Mouse (Mus musculus) hindbrain, embryonic 14.5 days (tissue): ENCODE data around the gene Slmap. TPM values are rescaled to one million over a fixed set of nuclear protein-coding genes. Genes with fewer than 3 reads are reported as not detected.

ENCODE experiments used
- ATAC-seq: fragments of 200-750 bp; cut with Nextera tagmentation; 2 replicates; pipeline ENCODE4 v1.8.0; 2017; ENCODE audit warnings: moderate number of reproducible peaks, mild to moderate bottlenecking, moderate TSS enrichment, moderate library complexity; ENCODE audit not compliant: low FRiP score
- DNase-seq: peaks from one replicate; pipeline ENCODE4 v3.0.0-alpha.2; 2015; ENCODE audit warnings: low spot score
- H3K27ac ChIP-seq: fragments of 300-500 bp; sonication (generic); 2 replicates; pipeline ENCODE4 v1.5.1; 2014; ENCODE audit warnings: mild to moderate bottlenecking, moderate library complexity
- H3K27me3 ChIP-seq: fragments of 300-500 bp; sonication (generic); 2 replicates; pipeline ENCODE4 v1.6.1; 2014; ENCODE audit warnings: mild to moderate bottlenecking, low read length, mixed read lengths; ENCODE audit not compliant: control insufficient read depth, insufficient read depth
- H3K36me3 ChIP-seq: fragments of 300-500 bp; sonication (generic); replicated peaks from 2 replicates; pipeline ENCODE4 v1.6.1; 2014; ENCODE audit not compliant: control insufficient read depth, insufficient read depth
- H3K4me1 ChIP-seq: fragments of 300-500 bp; sonication (generic); replicated peaks from 2 replicates; pipeline ENCODE4 v1.6.1; 2014; ENCODE audit warnings: antibody characterized with exemption, low read length, mixed read lengths; ENCODE audit not compliant: control insufficient read depth, insufficient read depth
- H3K4me2 ChIP-seq: fragments of 300-500 bp; sonication (generic); replicated peaks from 2 replicates; pipeline ENCODE4 v1.6.1; 2014; ENCODE audit warnings: mild to moderate bottlenecking, moderate library complexity
- H3K4me3 ChIP-seq: fragments of 300-500 bp; sonication (generic); replicated peaks from 2 replicates; pipeline ENCODE4 v1.5.1; 2014; ENCODE audit warnings: mild to moderate bottlenecking, low read length
- H3K9ac ChIP-seq: fragments of 300-500 bp; sonication (generic); 2 replicates; pipeline ENCODE4 v1.6.1; 2014
- H3K9me3 ChIP-seq: fragments of 300-500 bp; sonication (generic); 2 replicates; pipeline ENCODE4 v1.6.1; 2016; ENCODE audit warnings: low read length; ENCODE audit not compliant: control insufficient read depth
- WGBS: fragments of 180-500 bp; shearing (Covaris S2); extraction: QIAGEN DNeasy Blood & Tissue Kit; methylation state at CpG from one replicate; pipeline ENCODE4 v1.1.7; 2014; 5-methylcytosine and 5-hydroxymethylcytosine counted together
- polyA plus RNA-seq: library from polyadenylated mRNA; unstranded; fragments of >200 nt; fragmentation: Nextera tagmentation; extraction: Ambion mirVana; gene quantifications from 2 replicates; pipeline ENCODE4 v1.2.1, GENCODE M21; 2014

Gene Slmap
- polyA plus RNA-seq, 1 experiment from 2014 or later, result 19.6 TPM

- no peak for ATAC-seq
- peaks cover 24% of the 10 kb centered on the region for H3K36me3 ChIP-seq
- no peak overlapping the region for H3K4me3 ChIP-seq
- H3K4me2 ChIP-seq, result no peak overlapping the region
- 88% methylated on average over 6 of the region's 6 CpGs for WGBS
- H3K27me3 ChIP-seq, result no peaks in the 10 kb centered on the region
- no peaks in the 10 kb centered on the region for H3K4me1 ChIP-seq
- H3K27ac ChIP-seq, result no peak overlapping the region
- no peak for DNase-seq
- no peak overlapping the region for H3K9ac ChIP-seq
- no peaks in the 10 kb centered on the region for H3K9me3 ChIP-seq
These were observed 68.8 kb downstream of the Slmap start for GRCm38 (mm10) chr14:26465898-26466297.

GRCm38 (mm10) chr14:26459516-26459915, 75.2 kb downstream of the Slmap start:
- Histone ChIP-seq H3K27ac (no peak overlapping the region), H3K4me3 (no peak overlapping the region), H3K36me3 (peaks cover 38% of the 10 kb centered on the region), H3K9me3 (no peaks in the 10 kb centered on the region), H3K9ac (no peak overlapping the region), H3K4me2 (no peak overlapping the region), H3K27me3 (no peaks in the 10 kb centered on the region), H3K4me1 (no peaks in the 10 kb centered on the region)
- ATAC-seq (no peak), DNase-seq (no peak)

- H3K36me3 ChIP-seq, result peaks cover 4% of the 10 kb centered on the region
- 56% methylated on average over 16 of the region's 16 CpGs for WGBS
- no peak overlapping the region for H3K27ac ChIP-seq
- H3K4me1 ChIP-seq, result 0 out of 2 replicates have a peak, but pooled peaks cover 5% of the 10 kb centered on the region
- no peaks in the 10 kb centered on the region for H3K9me3 ChIP-seq
- H3K27me3 ChIP-seq, result no peaks in the 10 kb centered on the region
- no peak overlapping the region for H3K4me2 ChIP-seq
- no peak overlapping the region for H3K9ac ChIP-seq
- H3K4me3 ChIP-seq, result no peak overlapping the region
- ATAC-seq (no peak), DNase-seq (no peak)
These were observed 79.9 kb downstream of the Slmap start for GRCm38 (mm10) chr14:26454851-26455250.

GRCm38 (mm10) chr14:26450036-26450800, 84.5 kb downstream of the Slmap start:
- H3K9ac ChIP-seq, result 0 out of 2 replicates have a peak overlapping the region, but pooled peaks have one; percentile 11
- 19% methylated on average over 16 of the region's 16 CpGs for WGBS
- no peak overlapping the region for H3K27ac ChIP-seq
- ATAC-seq (no peak), DNase-seq (no peak)
- H3K4me2 ChIP-seq, result peak overlapping the region; percentile 25
- H3K9me3 ChIP-seq, result no peaks in the 10 kb centered on the region
- no peaks in the 10 kb centered on the region; the same call in 1 of the 2 replicates for H3K36me3 ChIP-seq
- no peaks in the 10 kb centered on the region for H3K27me3 ChIP-seq
- 0 out of 2 replicates have a peak, but pooled peaks cover 5% of the 10 kb centered on the region for H3K4me1 ChIP-seq
- H3K4me3 ChIP-seq, result no peak overlapping the region

GRCm38 (mm10) chr14:26448581-26448980, 86.2 kb downstream of the Slmap start:
- Histone ChIP-seq H3K9ac (no peak overlapping the region), H3K9me3 (no peaks in the 10 kb centered on the region), H3K4me2 (no peak overlapping the region), H3K4me3 (no peak overlapping the region), H3K4me1 (0 out of 2 replicates have a peak, but pooled peaks cover 5% of the 10 kb centered on the region), H3K27me3 (no peaks in the 10 kb centered on the region), H3K27ac (no peak overlapping the region), H3K36me3 (peaks cover 3% of the 10 kb centered on the region; the same call in 1 of the 2 replicates)
- 62% methylated on average over 4 of the region's 4 CpGs for whole genome bisulfite sequencing
- ATAC-seq (no peak), DNase-seq (no peak)

- Histone ChIP-seq H3K9ac (no peak overlapping the region), H3K4me1 (0 out of 2 replicates have a peak, but pooled peaks cover 5% of the 10 kb centered on the region), H3K27me3 (no peaks in the 10 kb centered on the region), H3K27ac (no peak overlapping the region), H3K9me3 (no peaks in the 10 kb centered on the region), H3K36me3 (peaks cover 3% of the 10 kb centered on the region; the same call in 1 of the 2 replicates), H3K4me2 (no peak overlapping the region), H3K4me3 (no peak overlapping the region)
- WGBS, result 91% methylated on average over 2 of the region's 2 CpGs
- DNase-seq, result no peak
- no peak for ATAC-seq
These were observed 87.5 kb downstream of the Slmap start for GRCm38 (mm10) chr14:26447223-26447622.

GRCm38 (mm10) chr14:26446538-26446937, 88.2 kb downstream of the Slmap start:
- 88% methylated on average over 3 of the region's 3 CpGs for WGBS
- Histone ChIP-seq H3K4me3 (no peak overlapping the region), H3K9me3 (no peaks in the 10 kb centered on the region), H3K4me1 (0 out of 2 replicates have a peak, but pooled peaks cover 5% of the 10 kb centered on the region), H3K36me3 (peaks cover 3% of the 10 kb centered on the region; the same call in 1 of the 2 replicates), H3K4me2 (no peak overlapping the region), H3K27ac (no peak overlapping the region), H3K9ac (no peak overlapping the region), H3K27me3 (no peaks in the 10 kb centered on the region)
- DNase-seq (no peak), ATAC-seq (no peak)

GRCm38 (mm10) chr14:26442534-26442933, 92.2 kb downstream of the Slmap start:
- H3K4me3 ChIP-seq, result no peak overlapping the region
- H3K4me1 ChIP-seq, result no peaks in the 10 kb centered on the region
- peaks cover 11% of the 10 kb centered on the region for H3K36me3 ChIP-seq
- no peak overlapping the region for H3K27ac ChIP-seq
- no peak overlapping the region for H3K4me2 ChIP-seq
- no peak overlapping the region for H3K9ac ChIP-seq
- DNase-seq (no peak), ATAC-seq (no peak)
- no peaks in the 10 kb centered on the region for H3K9me3 ChIP-seq
- 79% methylated on average over 6 of the region's 6 CpGs for WGBS
- H3K27me3 ChIP-seq, result no peaks in the 10 kb centered on the region

- H3K9me3 ChIP-seq, result no peaks in the 10 kb centered on the region
- no peak overlapping the region for H3K27ac ChIP-seq
- no peaks in the 10 kb centered on the region for H3K27me3 ChIP-seq
- DNase-seq (no peak), ATAC-seq (no peak)
- H3K4me3 ChIP-seq, result no peak overlapping the region
- no peak overlapping the region for H3K9ac ChIP-seq
- H3K4me1 ChIP-seq, result no peaks in the 10 kb centered on the region
- WGBS, result 90% methylated on average over 2 of the region's 2 CpGs
- no peak overlapping the region for H3K4me2 ChIP-seq
- peaks cover 11% of the 10 kb centered on the region for H3K36me3 ChIP-seq
These were observed 93.5 kb downstream of the Slmap start for GRCm38 (mm10) chr14:26441041-26441812.
